Mouse (Mus musculus) bone marrow macrophage, adult 2 months (primary cell): ENCODE data around the gene Tfb1m.

Experiments used
- CTCF ChIP-seq: IDR thresholded peaks from 2 replicates; pipeline ENCODE4 v1.5.1; 2012; ENCODE audit warnings: low read depth, mild to moderate bottlenecking, low read length, moderate library complexity
- POLR2A ChIP-seq: IDR thresholded peaks from 2 replicates; pipeline ENCODE4 v1.6.1; 2012; ENCODE audit warnings: mild to moderate bottlenecking, low read depth, low read length, borderline replicate concordance

DNA sequence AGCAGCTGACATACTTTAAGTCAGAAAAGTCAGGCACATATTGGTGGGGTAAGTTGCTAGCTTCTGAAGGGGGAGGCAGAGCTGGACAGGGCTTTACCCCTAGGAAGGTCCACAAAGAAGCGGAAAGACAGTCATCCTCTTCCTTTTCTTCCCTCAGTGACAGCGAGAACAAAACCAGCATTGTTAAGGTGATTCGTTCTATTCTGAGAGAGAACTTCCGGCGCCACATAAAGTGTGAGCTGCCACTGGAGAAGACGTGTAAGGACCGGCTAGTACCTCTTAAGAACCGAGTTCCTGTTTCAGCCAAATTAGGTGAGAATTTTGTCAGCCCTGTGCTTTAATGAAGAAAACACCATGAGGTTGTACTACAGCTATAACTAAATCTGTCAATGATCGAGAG lies 41.2 kb downstream of the Tfb1m start:
- no peak for TF ChIP-seq CTCF
- no peak for TF ChIP-seq POLR2A
